Mouse (Mus musculus) adipocyte (in vitro differentiated cells): ENCODE data around the gene Hdac9.
A peak's percentile ranks its signal among the peaks of the same experiment; 100 is the strongest.
"Not testable (repeated sequence)": the region's sequence is repeated elsewhere in the genome, so short reads cannot be mapped to it uniquely, and the experiment has no call there.

ENCODE experiments used
- DNase-seq: peaks from one replicate; pipeline ENCODE4 v3.0.0-alpha.2; 2016; ENCODE audit warnings: low spot score

Gene Hdac9

DNA sequence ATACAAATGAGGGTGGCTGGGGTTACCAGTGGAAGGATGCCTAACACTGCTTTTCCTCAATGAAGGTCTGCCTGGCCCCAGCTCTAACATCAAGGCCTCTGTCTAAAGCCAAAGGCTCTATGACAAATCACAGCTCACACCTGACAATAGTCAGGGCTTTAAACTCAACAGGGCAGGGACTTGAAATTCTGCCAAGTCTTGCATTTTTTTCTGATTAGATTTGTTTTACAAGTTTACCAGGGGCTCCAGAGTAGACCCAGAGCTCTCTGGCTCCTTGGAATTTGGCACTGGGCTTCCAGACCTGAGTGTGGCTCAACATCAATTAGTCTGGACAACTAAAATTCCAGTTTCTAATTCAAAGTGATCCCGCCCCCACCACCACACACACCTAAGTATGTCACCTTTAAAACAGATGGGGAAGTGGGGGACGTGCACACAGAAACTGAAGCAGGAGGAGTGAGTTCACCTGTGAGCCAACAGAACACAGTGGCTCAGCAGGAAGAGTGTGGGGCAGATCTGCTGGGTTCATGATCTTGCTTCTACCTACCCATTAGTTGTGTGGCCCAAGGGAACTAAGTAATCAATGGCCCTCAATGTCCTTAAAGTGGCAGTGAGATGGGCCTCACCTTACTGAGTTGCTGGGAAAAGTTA, 829.5 kb downstream of the Hdac9 start:
- no peak for DNase-seq

DNA sequence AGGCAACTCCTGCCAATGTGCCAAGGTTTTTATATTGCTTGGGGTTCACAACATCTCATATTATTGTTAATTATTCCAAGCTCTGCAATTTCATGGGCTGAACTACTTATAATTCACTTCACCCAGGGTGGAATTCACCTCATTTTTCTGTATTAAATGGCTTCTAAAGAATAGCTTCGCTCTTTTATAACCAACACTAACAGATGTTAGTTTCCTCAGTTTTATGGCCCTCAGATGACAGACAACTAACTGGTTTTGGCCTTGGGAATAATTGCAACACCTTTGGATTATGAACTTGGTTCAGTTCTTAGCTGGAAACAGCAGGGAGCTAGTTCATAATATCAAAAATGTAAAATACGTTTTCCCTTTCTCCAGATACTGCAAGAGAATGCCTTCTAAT, 839.9 kb downstream of the Hdac9 start:
- DNase-seq: no peak

DNA sequence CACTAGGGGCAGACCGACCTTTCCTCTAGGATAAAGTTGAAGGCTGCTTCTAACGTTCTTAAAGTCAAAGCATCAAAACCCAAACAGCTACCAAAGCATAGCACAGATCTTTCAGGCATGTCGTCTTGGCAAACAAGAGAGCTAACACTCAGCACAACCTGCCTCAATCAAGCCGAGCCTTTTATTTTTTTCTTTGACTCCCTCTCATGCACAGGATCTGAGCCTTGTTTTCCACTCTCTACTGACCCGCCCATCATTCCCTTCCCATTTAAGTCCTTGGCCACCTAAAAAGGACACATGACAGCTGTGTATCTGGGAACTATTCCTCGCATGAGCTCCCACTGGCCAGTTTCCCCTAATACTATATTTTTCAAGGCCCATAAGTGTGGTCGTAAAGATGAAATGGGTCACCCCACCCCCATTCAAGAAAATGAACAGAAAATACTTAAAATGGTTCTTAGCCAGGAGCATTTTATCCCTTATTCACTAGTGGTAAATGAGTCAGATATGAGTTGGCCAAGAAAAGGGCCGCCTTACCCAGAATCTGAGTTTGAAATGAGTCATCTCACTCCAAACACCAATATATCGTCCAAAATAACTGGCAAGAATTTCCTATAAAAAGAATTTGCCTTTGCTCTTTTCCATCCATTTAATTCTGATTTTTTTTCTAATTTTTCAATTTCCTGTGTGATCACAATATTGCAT, 840.9 kb downstream of the Hdac9 start:
- peak; percentile 36 for DNase-seq

DNA sequence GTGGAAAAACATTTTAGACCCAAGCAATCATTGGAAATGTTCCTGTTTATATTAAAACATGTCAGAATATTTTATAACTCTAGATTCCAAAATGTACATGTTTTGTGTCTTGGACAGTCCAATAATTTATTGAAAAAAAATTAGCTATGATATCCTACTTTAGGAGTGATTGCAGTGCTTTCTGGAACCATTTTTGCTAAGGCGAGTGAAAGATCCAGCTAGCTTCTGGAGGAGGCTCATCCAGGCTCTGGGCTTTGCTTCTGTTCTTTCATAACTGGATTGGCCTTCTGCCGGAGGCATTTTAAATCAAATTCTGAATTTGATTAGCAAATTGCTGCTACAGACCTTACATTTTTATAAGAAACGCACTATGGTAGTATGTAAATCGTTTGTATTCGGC, 864.4 kb downstream of the Hdac9 start:
- DNase-seq: no peak

DNA sequence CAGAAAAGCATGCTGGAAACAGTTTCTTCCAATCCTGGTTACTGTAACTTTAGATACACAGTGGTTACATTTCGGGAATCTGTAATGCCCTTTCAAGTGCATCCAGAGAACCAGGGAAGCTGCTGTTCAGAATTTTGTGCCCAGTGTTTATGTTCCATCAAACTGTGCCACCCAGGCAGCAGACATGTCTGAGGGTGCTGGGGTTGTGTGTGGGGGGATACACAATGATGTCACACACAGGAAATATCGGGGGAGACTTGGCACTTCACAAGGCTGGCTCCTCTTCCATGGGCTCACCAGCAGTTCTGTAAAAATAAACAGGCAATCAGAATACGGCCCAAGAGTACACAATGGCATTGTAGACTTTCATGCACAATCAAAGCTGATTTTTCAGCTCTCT, 864.9 kb downstream of the Hdac9 start:
- DNase-seq: no peak

DNA sequence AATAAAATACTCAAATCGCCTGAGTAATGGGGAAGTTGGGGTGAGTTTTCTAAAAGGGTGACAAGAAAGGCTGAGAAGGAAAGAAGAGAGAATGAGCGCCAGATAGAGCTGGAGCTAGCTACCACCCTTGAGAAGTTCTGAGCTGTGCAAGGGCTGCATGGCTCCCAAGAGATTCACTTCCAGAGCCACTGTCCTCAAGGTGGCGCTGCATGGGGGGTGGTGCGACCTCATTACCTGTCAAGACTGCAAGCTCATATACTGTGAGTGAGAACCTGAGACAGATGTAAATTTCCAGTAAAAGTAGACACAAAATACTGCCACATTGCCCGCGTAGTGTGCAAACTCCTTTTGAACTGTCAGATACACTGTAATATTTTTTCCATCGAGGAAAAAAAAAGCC, 865.8 kb downstream of the Hdac9 start:
- no peak for DNase-seq

DNA sequence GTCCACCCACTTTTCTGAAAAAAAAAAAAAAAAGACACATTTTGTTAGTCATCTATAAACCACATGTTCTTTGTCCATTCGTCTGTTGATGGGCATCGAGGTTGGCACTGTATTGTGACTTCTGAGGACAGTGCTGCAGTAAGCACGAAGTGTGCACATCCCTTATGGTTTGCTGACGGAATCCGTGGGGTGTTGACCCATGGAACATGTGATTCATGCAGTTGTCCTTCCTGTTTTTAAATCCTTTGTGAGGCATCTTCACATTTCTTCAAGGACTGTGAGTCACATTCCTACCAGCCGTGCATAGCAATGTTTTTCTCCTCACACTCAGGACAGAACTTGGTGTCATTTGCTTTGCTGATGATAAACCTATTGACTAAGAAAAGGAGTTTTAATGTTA, 875.9 kb downstream of the Hdac9 start:
- no peak for DNase-seq

DNA sequence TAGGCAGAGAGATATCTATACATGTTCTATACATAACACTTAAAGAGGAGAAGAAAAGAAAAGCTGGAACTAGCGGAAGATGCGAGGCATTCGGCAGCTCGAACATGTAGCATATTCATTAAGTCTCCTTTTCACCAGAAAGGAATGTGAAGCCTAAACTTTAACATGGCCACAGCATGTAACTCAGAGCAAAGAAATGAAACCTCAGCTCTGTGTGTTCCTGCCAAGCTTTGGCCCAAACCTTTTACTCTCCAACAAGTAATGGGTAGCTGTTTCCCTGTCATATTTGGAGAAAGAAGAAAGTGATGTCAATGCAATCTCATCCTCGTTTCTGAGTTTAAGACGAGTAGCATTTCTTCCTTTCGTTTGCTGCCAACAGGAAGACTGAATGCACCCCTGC, 876.8 kb downstream of the Hdac9 start:
- no peak for DNase-seq

DNA sequence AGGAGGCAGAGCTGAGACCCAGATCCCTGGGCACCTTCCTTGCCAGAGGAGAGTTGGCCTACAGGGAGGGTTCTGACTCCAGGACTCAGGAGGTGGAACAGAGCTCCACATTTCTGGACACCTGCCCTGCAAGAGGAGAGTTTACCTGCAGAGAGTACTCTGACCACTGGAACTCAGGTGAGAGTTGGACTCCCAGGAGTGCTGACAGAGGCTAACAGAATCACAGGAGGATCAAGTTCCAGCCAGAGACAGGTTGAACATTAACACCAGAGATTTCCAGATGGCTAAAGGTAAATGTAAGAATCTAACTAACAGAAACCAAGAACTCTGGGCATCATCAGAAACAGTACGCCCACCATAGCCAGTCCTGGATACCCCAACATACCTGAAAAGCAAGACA, 907.1 kb downstream of the Hdac9 start:
- not testable (repeated sequence) for DNase-seq
